Mouse (Mus musculus): ENCODE measurements around the gene Lrrc18. TPM values are rescaled to one million over a fixed set of nuclear protein-coding genes. Genes with fewer than 3 reads are reported as not detected.

The Lrrc18 gene
- polyA plus RNA-seq, 1 experiment from 2014 or later = 0.53 TPM

GRCm38 (mm10) chr14:33062996-33063395, 71.8 kb downstream of the Lrrc18 start:
- Histone ChIP-seq H3K9me3 (no peaks in the 10 kb centered on the region), H3K27ac (replicated peaks) (no peak overlapping the region), H3K9ac (no peak overlapping the region), H3K4me3 (no peak overlapping the region), H3K27me3 (no peaks in the 10 kb centered on the region), H3K36me3 (no peaks in the 10 kb centered on the region), H3K4me1 (replicated peaks) (no peaks in the 10 kb centered on the region), H3K4me2 (no peak overlapping the region)
- ATAC-seq (ENCODE audit: low FRiP score, low read depth) = no peak
- 42% methylated on average over 5 of the region's 5 CpGs for WGBS

Other genes with a start within 250 kb of the Lrrc18 start
- 0.23 and 0.31 TPM in 2 replicates for gene Tmem273, start 205.4 kb upstream of the Lrrc18 start, polyA plus RNA-seq (2015; fragmentation: Nextera tagmentation; extraction: Ambion mirVana)
- 0.06 TPM in 1 of 2 replicates, not detected in the other for gene Fam170b, start 157.4 kb upstream of the Lrrc18 start, polyA plus RNA-seq (2015; fragmentation: Nextera tagmentation; extraction: Ambion mirVana)
- 13.0 and 13.1 TPM in 2 replicates for gene Vstm4, start 134.6 kb upstream of the Lrrc18 start, polyA plus RNA-seq (2015; fragmentation: Nextera tagmentation; extraction: Ambion mirVana)
- gene Wdfy4, start 194.1 kb downstream of the Lrrc18 start, polyA plus RNA-seq (2015; fragmentation: Nextera tagmentation; extraction: Ambion mirVana) = 0.10 and 0.20 TPM in 2 replicates
- 2.6 and 2.9 TPM in 2 replicates for gene Arhgap22, start 222.6 kb downstream of the Lrrc18 start, polyA plus RNA-seq (2015; fragmentation: Nextera tagmentation; extraction: Ambion mirVana)